Mouse (Mus musculus) lung, postnatal 14 days (tissue): ENCODE data around the gene Rab43.

Source experiments
- DNase-seq: peaks from one replicate; pipeline ENCODE4 v3.0.0; 2021

The Rab43 gene

DNA sequence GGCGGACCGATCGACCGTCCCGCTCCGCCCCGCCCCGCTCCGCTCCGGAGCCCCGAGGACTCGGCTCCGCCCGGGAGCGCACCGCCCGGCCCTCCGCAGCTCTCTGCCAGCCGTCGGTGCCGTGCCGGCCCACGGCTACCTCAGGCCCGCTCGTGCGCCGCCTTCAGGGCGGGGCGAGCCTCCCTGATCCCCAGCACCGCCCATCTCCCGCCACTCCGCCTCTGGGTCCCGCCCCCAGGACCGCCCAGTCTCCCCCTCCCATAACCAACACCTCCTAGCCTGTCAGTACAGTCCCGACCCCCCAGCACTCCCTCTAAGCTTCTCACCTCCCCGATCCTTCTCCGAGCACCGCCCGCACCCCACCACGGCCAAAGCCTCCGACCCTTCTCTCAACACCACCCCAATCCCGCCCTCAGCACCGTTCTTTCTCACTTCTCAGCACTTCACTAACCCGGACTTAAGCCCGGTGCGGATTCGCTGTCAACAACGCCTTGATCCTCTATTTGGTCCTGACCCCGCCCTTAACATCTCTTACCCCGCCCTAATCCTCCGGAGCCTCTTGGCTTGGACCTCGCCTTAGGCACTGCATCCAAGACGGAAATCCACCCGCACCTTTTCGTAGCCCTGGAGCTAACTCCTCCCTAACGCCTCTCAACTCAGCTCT, at the start of gene Rab43:
Gene Rab43 (minus strand): TSS at position 490 of the 664 bp plus-strand sequence.
- peak; percentile 96 for DNase-seq

DNA sequence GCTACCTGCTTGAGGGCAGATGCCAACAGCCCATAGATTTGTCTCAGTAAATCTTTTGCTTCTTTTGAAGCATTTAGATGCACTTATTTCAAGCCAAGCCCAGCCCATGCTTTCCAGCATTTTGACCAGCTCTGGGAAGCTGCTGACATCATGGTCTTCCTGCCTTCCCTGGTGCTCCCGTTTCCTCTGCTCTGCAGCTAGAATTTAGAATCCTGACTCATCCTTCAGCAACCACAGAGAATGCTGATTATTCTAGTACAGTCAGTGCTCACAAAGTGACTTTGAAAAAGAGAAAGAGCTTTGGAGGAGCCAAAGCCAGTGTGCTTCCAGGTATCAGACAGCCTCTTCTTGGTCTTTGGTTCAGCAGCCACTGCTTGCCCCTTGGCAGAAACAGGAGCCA, 45.1 kb upstream of the Rab43 start:
- DNase-seq = no peak

DNA sequence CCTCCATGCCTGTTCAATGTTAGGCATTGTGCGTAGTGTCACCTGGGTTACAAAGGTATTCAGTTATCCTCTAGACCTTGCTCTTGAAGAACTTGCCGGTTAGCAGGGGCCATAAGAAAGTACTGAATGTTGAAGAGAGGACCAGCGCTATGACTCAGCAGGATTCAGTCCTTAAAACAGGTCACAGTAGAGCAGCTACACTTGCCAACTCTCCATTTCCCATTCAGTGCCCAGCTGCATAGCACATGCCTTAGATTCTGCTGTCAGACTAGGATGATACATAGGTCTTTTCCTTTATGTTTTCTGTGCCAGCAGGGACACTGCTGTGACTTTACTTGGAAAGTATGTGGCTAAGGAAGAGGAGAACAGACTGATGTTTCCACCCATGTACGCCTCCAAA, 41.5 kb upstream of the Rab43 start:
- no peak for DNase-seq

DNA sequence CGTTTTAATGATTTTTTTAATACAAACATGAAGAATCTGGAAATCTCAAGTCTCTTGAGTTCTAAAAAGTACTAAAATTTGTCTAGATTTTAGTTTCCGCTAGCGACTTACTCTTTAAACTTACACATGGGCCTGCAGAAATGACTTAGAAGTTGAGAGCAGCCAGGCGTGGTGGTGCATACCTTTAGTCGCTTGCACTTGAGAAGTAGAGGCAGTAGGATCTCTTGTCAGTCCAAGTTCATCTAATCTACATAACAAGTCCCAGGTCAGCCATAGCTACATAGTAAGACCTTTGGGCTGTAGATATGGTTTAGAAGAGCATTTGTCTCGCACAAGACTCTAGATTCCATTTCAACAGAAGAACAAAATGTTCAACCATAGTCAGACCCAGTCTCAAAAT, 39.9 kb upstream of the Rab43 start:
- no peak for DNase-seq

DNA sequence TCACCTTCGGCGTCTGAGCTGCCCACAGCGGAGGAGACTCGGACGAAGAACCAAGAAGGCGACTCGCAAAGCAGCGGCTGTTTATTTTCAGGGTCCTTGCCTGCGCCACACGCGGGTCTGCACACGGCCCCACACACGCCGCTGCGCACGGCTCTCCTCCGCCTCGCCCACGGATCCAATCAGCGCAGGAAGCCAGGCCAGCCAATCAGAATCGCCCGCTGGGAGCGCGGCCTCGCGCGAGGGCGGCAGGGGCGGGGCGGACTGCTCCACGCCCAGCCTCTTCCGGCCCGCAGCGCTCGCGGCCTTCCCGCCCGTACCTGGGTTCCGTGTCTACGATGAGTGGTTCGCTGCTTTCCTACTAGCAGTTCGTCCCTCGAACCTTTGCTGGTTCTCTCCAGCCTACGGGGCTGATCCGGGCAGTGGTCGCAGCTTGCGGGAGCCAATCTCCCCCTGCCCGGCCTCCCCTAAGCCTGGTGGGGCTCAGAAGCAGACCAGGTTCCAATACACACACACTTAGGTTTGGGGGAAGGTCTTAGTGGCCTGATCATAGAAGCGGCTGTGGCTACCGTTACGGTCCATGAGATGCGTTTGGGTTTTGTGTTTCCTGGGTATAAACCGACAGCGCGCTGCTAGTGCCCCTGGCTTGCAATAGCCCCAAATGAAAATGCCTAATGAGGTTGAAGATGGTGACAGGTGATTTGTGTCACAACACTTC, 39.1 kb upstream of the Rab43 start, which contains the start of gene Cnbp:
Gene Cnbp (minus strand): TSS at position 207 of the 715 bp plus-strand sequence.
- DNase-seq = peak; percentile 97

- DNase-seq = peak; percentile 59
Observed at GRCm38 (mm10) chr6:87850155-87850899, 38.4 kb upstream of the Rab43 start.

- no peak for DNase-seq
Observed at GRCm38 (mm10) chr6:87849780-87850154, 37.8 kb upstream of the Rab43 start.

DNA sequence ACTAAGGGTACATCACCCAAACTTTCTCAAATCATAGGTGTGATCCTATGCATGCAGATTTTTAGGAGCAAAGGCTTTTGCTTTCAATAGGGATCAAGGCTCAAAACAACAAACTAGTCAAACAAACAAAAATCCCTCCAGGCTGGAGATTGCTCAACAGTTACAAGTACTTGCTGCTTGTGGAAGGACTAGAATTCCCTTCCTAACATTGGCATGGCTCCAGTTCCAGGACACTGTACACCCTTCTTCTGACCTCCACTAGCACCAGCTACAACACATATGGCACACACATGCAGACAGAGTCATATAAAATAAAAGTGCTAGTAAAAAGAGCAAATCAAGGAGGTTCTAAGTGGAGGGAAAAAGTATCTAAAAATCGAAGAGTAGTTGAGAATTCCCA, 34.8 kb upstream of the Rab43 start:
- peak; percentile 23 for DNase-seq

GRCm38 (mm10) chr6:87845031-87845695, 33.2 kb upstream of the Rab43 start:
- no peak for DNase-seq

DNA sequence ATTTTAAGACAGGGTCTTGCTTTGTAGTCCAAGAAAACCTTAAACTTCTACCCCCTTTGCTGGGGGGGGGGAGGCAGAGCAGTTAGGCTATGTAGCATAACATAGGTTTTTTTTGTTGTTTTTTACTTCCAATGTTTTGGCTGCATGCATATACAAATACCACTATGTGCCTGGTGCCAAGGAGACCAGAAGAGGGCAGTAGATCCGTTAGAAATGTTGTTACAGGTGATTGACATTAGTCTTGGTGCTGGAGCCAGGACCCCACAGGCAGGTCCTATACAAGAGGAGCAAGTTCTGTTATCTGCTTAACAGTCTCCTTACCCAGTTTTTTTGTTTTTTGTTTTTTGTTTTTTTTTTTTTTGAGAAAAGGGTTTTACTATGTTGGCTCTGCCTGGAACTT, 30.3 kb upstream of the Rab43 start:
- DNase-seq = no peak

GRCm38 (mm10) chr6:87841635-87842034, 29.7 kb upstream of the Rab43 start:
- DNase-seq = no peak

DNA sequence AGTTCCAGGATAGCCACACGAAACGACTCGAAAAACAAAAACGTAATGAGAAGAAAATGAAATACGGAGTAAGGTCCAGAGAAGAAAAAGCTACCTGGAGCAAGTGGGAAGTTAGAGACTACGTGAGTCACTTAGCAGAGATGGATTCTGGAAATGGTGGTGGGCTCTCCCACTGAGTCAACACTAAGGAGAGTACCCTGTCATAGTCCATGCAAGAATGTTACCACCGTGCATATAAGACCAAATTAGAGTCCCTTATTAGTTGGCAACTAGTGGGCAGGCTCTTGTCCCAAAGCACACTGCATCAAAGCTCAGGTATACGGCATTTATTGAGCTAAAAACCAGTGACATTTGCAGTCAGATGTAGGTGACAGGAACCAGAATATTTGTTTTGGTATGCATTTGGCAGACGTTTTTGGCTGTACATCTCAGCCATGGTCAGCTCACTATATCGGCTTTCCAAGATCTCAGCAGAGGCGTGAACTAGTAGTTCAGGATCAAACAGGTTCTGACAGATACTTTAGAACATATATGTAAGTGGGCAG, 27.9 kb upstream of the Rab43 start:
- DNase-seq = no peak

GRCm38 (mm10) chr6:87838551-87839197, 26.7 kb upstream of the Rab43 start, which contains the start of gene Isy1:
Gene Isy1, minus strand, starts transcription at chr6:87838798.
- DNase-seq = peak; percentile 95

DNA sequence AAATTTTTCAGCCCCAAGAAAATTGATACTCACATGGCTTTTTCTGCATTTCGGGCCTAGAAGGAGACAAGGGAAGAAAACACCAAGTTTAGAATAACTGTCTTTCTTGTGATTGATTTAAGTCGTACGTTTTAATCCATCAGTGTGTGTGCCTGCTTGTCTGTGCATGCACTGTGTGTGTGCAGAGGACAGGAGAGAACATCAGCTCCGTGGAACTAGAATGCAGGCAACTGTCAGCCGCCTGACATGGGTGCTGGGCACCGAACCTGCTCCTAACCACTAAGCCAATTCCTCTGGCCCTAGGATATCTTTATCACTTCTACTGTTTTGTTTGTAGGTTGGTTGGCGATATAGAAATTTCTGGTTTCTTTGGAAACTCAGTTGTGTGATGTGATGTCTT, 23.7 kb upstream of the Rab43 start, which contains the start of gene Gm45140:
Gene Gm45140 (minus strand): TSS at position 101 of the 400 bp plus-strand sequence.
- no peak for DNase-seq

DNA sequence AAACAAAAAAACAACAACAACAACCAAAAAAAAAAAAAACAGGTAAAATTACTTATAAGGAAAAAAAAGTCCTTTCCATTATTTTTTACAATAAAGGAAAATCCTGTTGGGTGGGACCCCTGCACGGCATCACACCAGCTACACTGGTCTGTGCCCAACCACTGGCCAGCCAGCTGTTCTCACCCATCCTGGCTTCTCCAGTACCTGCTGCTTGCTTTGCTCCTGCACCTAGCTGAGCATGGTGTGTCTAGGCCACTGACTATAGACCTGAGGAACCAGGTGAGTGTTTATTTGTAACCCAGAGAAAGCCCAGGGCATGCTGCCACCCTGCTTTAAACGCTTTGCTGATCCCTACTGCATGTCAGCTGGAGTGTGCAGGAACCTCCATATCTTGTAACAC, 8.4 kb upstream of the Rab43 start:
- DNase-seq = no peak

GRCm38 (mm10) chr6:87814486-87814885, 2.5 kb upstream of the Rab43 start:
- no peak for DNase-seq

DNA sequence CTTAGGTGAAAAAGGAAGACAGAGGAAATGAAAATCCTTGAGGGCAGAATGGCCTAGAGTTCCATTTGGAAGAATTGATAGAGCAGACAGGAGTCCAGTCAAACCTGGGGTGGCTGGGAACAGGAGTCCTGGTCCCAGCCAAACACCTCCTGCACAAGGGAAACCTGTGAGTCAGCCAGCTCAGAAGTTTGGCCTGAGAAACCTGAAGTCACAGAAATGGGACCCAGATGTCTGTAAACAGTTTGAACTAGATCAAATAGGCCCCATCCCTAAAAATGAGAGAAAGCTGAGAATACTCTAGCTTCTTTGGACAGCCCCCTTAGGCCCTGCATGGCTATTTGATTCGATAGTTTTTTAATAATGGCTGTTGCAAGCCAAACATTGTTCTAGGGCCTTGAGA, 692 bp upstream of the Rab43 start:
- DNase-seq = no peak

GRCm38 (mm10) chr6:87810713-87811669, 973 bp downstream of the Rab43 start:
- DNase-seq = peak; percentile 75

GRCm38 (mm10) chr6:87810311-87810710, 1.7 kb downstream of the Rab43 start:
- DNase-seq = no peak

DNA sequence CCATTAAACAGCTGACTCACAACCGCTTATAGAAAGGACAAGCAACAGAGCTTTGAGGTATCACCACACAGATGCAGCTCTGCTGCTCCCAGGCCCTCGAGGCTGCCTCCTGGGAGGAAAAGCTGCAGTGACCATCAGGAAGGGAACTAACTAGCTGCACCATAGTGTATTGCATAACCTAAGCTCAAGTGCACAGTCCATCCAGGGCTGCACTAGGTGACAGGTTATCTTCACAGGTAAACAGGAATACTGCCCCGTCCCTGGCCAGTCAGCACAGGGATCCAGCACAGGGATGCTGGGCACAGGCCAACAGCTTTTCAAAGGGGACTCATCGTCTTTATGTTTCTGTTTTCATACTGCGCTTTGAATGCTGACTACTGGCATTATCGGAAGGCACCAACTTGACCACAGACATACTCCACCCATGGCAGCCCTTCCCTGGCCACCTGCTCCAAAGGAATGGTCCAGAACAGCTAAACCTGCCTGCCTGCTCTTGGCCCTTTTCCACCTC, 2.3 kb downstream of the Rab43 start:
- DNase-seq = no peak

DNA sequence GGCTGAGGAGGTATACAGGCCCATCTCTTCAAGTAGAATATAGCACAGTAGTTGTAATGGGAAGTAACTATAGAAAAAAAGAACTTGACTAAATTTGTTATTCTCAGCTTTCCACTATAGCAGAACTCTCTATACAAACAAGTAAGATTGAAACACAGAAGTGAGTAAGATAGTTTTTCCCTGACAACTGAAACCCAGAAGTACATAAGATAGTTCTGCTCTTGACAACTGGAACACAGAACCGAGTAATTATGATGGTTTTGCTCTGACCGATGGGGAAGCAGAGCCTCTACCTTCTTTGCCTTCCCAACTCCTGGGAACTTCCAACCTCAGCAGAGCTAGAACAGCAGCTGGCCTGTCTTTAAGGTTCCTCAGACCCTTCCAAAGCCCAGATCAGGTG, 2.8 kb downstream of the Rab43 start:
- no peak for DNase-seq
